Mouse (Mus musculus) megakaryocyte-erythroid progenitor cell, adult 5-6 weeks (primary cell): ENCODE data around the gene Arrdc4. TPM values are rescaled to one million over a fixed set of nuclear protein-coding genes. Genes with fewer than 3 reads are reported as not detected.

Source experiments
- ATAC-seq: replicated peaks from 2 replicates; pipeline ENCODE4 v1.8.0; 2016; ENCODE audit warnings: mild to moderate bottlenecking, inconsistent platforms; ENCODE audit not compliant: severe bottlenecking, poor library complexity, low FRiP score, low TSS enrichment
- total RNA-seq, 2 experiments: library from RNA; stranded (forward) in 1 of 2; stranded (reverse) in 1 of 2; fragments of 200-1000, 215-1000 nt in 1 of 2; fragments of >200 nt in 1 of 2; fragmentation: Nextera tagmentation in 1 of 2; gene quantifications; 2 replicates each; pipeline ENCODE4 v1.2.3; 2014 to 2017

Arrdc4 gene
- total RNA-seq, 2 experiments from 2014 or later, result 3.5 to 12.8 TPM

GRCm38 (mm10) chr7:68712928-68713327 is 36.1 kb downstream of the Arrdc4 start:
- no peak for ATAC-seq

GRCm38 (mm10) chr7:68712425-68712824 is 36.6 kb downstream of the Arrdc4 start:
- no peak for ATAC-seq

- ATAC-seq, result no peak
These were observed 39.8 kb downstream of the Arrdc4 start for GRCm38 (mm10) chr7:68709319-68709573.

DNA sequence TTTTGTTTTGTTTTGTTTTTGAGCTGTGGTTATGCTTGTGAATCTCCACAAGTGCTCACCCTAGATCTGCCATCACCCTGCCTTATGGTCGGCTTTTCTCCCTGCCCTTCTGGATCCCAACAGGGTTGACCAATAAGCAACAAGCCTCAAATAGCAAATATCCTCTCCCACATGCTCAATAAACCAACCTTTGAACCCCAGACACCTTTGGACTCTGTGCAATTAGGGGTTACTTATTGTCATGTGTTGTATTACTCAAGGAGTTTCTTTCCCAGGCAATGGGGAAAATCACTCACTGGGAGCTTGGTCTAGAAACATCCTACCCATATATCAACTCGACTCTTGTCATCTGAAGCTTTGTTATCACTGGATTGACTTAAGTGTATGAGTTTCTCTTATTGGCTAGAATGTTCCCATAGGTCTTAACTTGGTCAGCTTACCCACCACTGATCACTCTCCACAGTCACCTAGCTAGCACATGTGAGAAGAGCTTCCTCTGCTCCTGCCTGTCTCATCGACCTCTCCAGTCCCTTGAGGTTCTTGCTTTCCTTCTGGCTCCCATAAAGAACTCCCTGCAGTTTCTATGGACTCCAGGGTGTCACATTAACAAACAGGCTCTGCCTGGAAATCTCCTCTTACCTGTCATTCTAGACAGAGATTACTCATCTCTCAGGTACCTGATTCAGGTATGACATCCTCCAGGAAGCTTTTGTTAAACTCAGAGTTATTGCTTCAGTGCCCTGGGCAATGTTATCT is 40.3 kb downstream of the Arrdc4 start:
- ATAC-seq, result no peak

DNA sequence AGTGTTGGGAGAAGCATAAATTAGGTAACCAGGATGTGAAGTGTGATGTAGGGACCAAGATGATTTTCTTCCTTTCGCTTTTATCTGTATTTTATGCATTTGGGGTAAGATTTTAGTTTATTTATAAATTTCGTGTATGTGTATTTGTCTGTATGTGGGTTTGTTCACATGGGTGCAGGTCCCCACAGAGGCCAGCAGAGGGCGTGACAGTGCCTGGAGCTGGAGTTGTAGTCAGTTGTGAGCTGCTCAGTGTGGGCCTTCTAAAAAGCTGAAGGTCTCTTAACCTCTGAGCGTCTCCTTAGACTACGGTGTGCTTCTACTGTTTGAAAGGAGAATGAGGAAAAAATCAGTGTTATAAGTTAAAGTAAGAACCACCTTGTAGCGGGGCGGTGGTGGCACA is 43.9 kb downstream of the Arrdc4 start:
- ATAC-seq, result no peak

- ATAC-seq, result no peak
These were observed 51.7 kb downstream of the Arrdc4 start for GRCm38 (mm10) chr7:68697313-68697712.

- no peak for ATAC-seq
These were observed 52.1 kb downstream of the Arrdc4 start for GRCm38 (mm10) chr7:68696908-68697307.

- no peak for ATAC-seq
These were observed 52.6 kb downstream of the Arrdc4 start for GRCm38 (mm10) chr7:68696446-68696845.

DNA sequence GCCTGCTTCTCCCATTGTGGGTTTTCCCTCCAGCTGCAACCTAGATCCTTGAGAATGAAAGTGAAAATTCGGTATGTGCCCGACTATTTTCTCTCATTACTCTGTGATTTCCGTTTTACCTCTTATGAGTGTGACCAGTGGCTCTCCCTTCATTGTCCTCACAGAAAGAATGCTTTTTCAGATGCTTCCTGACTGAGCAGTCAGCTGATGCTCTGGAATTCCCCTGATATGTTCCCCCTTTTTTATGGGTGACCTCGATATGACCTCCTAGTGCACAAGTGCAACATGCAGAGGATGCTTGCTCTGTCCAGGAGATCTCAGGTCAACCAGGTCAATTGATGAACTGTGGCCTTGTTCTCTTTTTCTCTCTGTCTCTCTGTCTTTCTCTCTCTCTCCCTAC is 56.3 kb downstream of the Arrdc4 start:
- no peak for ATAC-seq

DNA sequence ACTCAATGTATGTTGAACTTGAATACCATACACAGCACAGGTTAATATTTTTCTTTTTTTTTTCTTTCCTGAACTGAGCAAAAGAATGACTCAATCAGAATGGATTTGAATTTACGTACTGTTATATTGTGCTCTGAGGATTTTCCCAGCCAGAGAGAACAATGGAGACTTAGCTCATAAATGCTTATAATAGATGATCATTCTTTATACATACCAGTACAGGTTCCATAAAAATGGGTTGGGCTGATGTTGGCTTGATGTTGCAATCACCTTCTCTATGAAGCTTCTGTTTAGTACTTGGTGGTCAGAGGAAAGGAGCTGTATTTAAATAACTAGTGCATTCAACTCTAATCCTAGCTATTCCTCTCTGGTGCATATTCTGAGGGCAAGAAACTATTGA is 57.6 kb downstream of the Arrdc4 start:
- ATAC-seq, result no peak

GRCm38 (mm10) chr7:68687140-68687611 is 61.9 kb downstream of the Arrdc4 start:
- no peak for ATAC-seq
